Mouse (Mus musculus): ENCODE data around the gene Rhbdl1. TPM values are rescaled to one million over a fixed set of nuclear protein-coding genes. Genes with fewer than 3 reads are reported as not detected.

The Rhbdl1 gene
- polyA plus RNA-seq, 1 experiment from 2014 or later, result 1.4 TPM

GRCm38 (mm10) chr17:25827546-25828222 is 9.4 kb downstream of the Rhbdl1 start:
- Histone ChIP-seq H3K36me3 (ENCODE audit: insufficient read depth, low read length) (0 out of 2 replicates have a peak, but pooled peaks cover 11% of the 10 kb centered on the region), H3K27me3 (replicated peaks; ENCODE audit: insufficient read depth, low read length) (no peaks in the 10 kb centered on the region)
- no peak for ATAC-seq

GRCm38 (mm10) chr17:25827011-25827410 is 10.1 kb downstream of the Rhbdl1 start:
- Histone ChIP-seq H3K9ac (replicated peaks; ENCODE audit: low read depth) (no peak overlapping the region), H3K4me2 (replicated peaks; ENCODE audit: low read depth, low read length) (no peak overlapping the region), H3K9me3 (ENCODE audit: low read length) (no peaks in the 10 kb centered on the region), H3K27ac (ENCODE audit: low read length) (no peak overlapping the region), H3K36me3 (ENCODE audit: insufficient read depth, low read length) (0 out of 2 replicates have a peak, but pooled peaks cover 11% of the 10 kb centered on the region), H3K4me1 (ENCODE audit: insufficient read depth, low read depth, low read length) (peaks cover 32% of the 10 kb centered on the region), H3K4me3 (ENCODE audit: low read depth, low read length) (no peak overlapping the region), H3K27me3 (replicated peaks; ENCODE audit: insufficient read depth, low read length) (no peaks in the 10 kb centered on the region)
- TF ChIP-seq CTCF (IDR thresholded peaks at IDR 0.05), result no peak
- TF ChIP-seq EP300 (IDR thresholded peaks at IDR 0.05), result no peak
- WGBS, result 92% methylated on average over 13 of the region's 13 CpGs
- DNase-seq (ENCODE audit: low spot score), result no peak
- no peak for ATAC-seq

More at GRCm38 (mm10) chr17:25827546-25828222, 9.4 kb downstream of the Rhbdl1 start:
- H3K4me1 ChIP-seq (ENCODE audit: insufficient read depth, low read depth, low read length), result peaks cover 35% of the 10 kb centered on the region
- H3K27ac ChIP-seq (ENCODE audit: low read length), result no peak overlapping the region; the same call in 1 of the 2 replicates
- no peak overlapping the region for H3K4me3 ChIP-seq (ENCODE audit: low read depth, low read length)
- no peaks in the 10 kb centered on the region for H3K9me3 ChIP-seq (ENCODE audit: low read length)
- 90% methylated on average over 22 of the region's 22 CpGs for WGBS
- no peak for DNase-seq (ENCODE audit: low spot score)
- no peak for TF ChIP-seq CTCF (IDR thresholded peaks at IDR 0.05)
- no peak for TF ChIP-seq EP300 (IDR thresholded peaks at IDR 0.05)
- H3K9ac ChIP-seq (replicated peaks; ENCODE audit: low read depth), result no peak overlapping the region
- no peak overlapping the region for H3K4me2 ChIP-seq (replicated peaks; ENCODE audit: low read depth, low read length)

- 95% methylated on average over 26 of the region's 27 CpGs for WGBS
Observed at GRCm38 (mm10) chr17:25825984-25826570, 11.0 kb downstream of the Rhbdl1 start.

GRCm38 (mm10) chr17:25825311-25825710 is 11.8 kb downstream of the Rhbdl1 start:
- no peaks in the 10 kb centered on the region for H3K27me3 ChIP-seq (replicated peaks; ENCODE audit: insufficient read depth, low read length)
- H3K27ac ChIP-seq (ENCODE audit: low read length), result no peak overlapping the region
- 0 out of 2 replicates have a peak, but pooled peaks cover 6% of the 10 kb centered on the region for H3K36me3 ChIP-seq (ENCODE audit: insufficient read depth, low read length)
- no peak for ATAC-seq
- DNase-seq (ENCODE audit: low spot score), result no peak
- H3K4me1 ChIP-seq (ENCODE audit: insufficient read depth, low read depth, low read length), result peaks cover 21% of the 10 kb centered on the region; the same call in 1 of the 2 replicates
- H3K9me3 ChIP-seq (ENCODE audit: low read length), result no peaks in the 10 kb centered on the region
- WGBS, result 86% methylated on average over 6 of the region's 6 CpGs
- TF ChIP-seq EP300 (IDR thresholded peaks at IDR 0.05) (no peak), CTCF (IDR thresholded peaks at IDR 0.05) (no peak)
- no peak overlapping the region for H3K4me3 ChIP-seq (ENCODE audit: low read depth, low read length)
- no peak overlapping the region for H3K4me2 ChIP-seq (replicated peaks; ENCODE audit: low read depth, low read length)
- H3K9ac ChIP-seq (replicated peaks; ENCODE audit: low read depth), result no peak overlapping the region

More at GRCm38 (mm10) chr17:25825984-25826570, 11.0 kb downstream of the Rhbdl1 start:
- H3K4me1 ChIP-seq (ENCODE audit: insufficient read depth, low read depth, low read length), result peaks cover 22% of the 10 kb centered on the region; the same call in 1 of the 2 replicates
- no peak overlapping the region for H3K9ac ChIP-seq (replicated peaks; ENCODE audit: low read depth)
- no peaks in the 10 kb centered on the region for H3K27me3 ChIP-seq (replicated peaks; ENCODE audit: insufficient read depth, low read length)
- H3K4me3 ChIP-seq (ENCODE audit: low read depth, low read length), result no peak overlapping the region
- TF ChIP-seq CTCF (IDR thresholded peaks at IDR 0.05) (no peak), EP300 (IDR thresholded peaks at IDR 0.05) (no peak)
- no peak overlapping the region for H3K4me2 ChIP-seq (replicated peaks; ENCODE audit: low read depth, low read length)
- H3K9me3 ChIP-seq (ENCODE audit: low read length), result no peaks in the 10 kb centered on the region
- H3K36me3 ChIP-seq (ENCODE audit: insufficient read depth, low read length), result 0 out of 2 replicates have a peak, but pooled peaks cover 11% of the 10 kb centered on the region
- no peak overlapping the region for H3K27ac ChIP-seq (ENCODE audit: low read length)
- ATAC-seq (no peak), DNase-seq (ENCODE audit: low spot score) (no peak)

GRCm38 (mm10) chr17:25824362-25825142 is 12.5 kb downstream of the Rhbdl1 start:
- H3K27me3 ChIP-seq (replicated peaks; ENCODE audit: insufficient read depth, low read length), result peaks cover 5% of the 10 kb centered on the region; the same call in 1 of the 2 replicates
- no peaks in the 10 kb centered on the region for H3K9me3 ChIP-seq (ENCODE audit: low read length)
- H3K4me1 ChIP-seq (ENCODE audit: insufficient read depth, low read depth, low read length), result peaks cover 19% of the 10 kb centered on the region; the same call in 1 of the 2 replicates
- no peak for ATAC-seq
- no peak for DNase-seq (ENCODE audit: low spot score)
- H3K4me2 ChIP-seq (replicated peaks; ENCODE audit: low read depth, low read length), result peak overlapping the region; percentile 81
- H3K9ac ChIP-seq (replicated peaks; ENCODE audit: low read depth), result 0 out of 2 replicates have a peak overlapping the region, but pooled peaks have one; percentile 56
- no peak overlapping the region; the same call in 1 of the 2 replicates for H3K4me3 ChIP-seq (ENCODE audit: low read depth, low read length)
- WGBS, result 65% methylated on average over 17 of the region's 17 CpGs
- H3K36me3 ChIP-seq (ENCODE audit: insufficient read depth, low read length), result 0 out of 2 replicates have a peak, but pooled peaks cover 6% of the 10 kb centered on the region
- H3K27ac ChIP-seq (ENCODE audit: low read length), result no peak overlapping the region
- no peak for TF ChIP-seq CTCF (IDR thresholded peaks at IDR 0.05)
- no peak for TF ChIP-seq EP300 (IDR thresholded peaks at IDR 0.05)

Data from lung, postnatal 0 days (tissue).